Mouse (Mus musculus): ENCODE measurements around the gene Capn15. TPM values are rescaled to one million over a fixed set of nuclear protein-coding genes. Genes with fewer than 3 reads are reported as not detected.

The Capn15 gene
- polyA plus RNA-seq (2015; fragmentation: Nextera tagmentation; extraction: Ambion mirVana) = 24.5 and 29.0 TPM in 2 replicates

GRCm38 (mm10) chr17:25985306-25986294 is at the start of gene Capn15:
Capn15 (minus strand) TSS chr17:25985796.
- no peaks in the 10 kb centered on the region for H3K9me3 ChIP-seq
- peak; percentile 99 for ATAC-seq (ENCODE audit: insufficient number of reproducible peaks, low FRiP score, low TSS enrichment, low read depth)
- H3K4me1 ChIP-seq = peaks cover 33% of the 10 kb centered on the region
- H3K27me3 ChIP-seq = no peaks in the 10 kb centered on the region
- peak within 1 kb of the TSS; percentile 89 for H3K4me3 ChIP-seq
- H3K36me3 ChIP-seq = peaks cover 20% of the 10 kb centered on the region
- under 1% methylated on average over 91 of the region's 91 CpGs for WGBS
- peak within 1 kb of the TSS; percentile 83 for H3K9ac ChIP-seq
- peak within 1 kb of the TSS; percentile 89 for H3K27ac ChIP-seq
- peak within 1 kb of the TSS; percentile 60 for H3K4me2 ChIP-seq

- ATAC-seq (ENCODE audit: insufficient number of reproducible peaks, low FRiP score, low TSS enrichment, low read depth) = no peak
- Histone ChIP-seq H3K9me3 (no peaks in the 10 kb centered on the region), H3K27me3 (no peaks in the 10 kb centered on the region), H3K4me3 (no peak overlapping the region), H3K36me3 (peaks cover 41% of the 10 kb centered on the region), H3K4me2 (no peak overlapping the region), H3K4me1 (no peaks in the 10 kb centered on the region), H3K9ac (no peak overlapping the region), H3K27ac (no peak overlapping the region)
- 77% methylated on average over 6 of the region's 6 CpGs for WGBS
Observed at GRCm38 (mm10) chr17:26032037-26032436, 46.4 kb upstream of the Capn15 start.

GRCm38 (mm10) chr17:26031583-26031982 is 46.0 kb upstream of the Capn15 start:
- ATAC-seq (ENCODE audit: insufficient number of reproducible peaks, low FRiP score, low TSS enrichment, low read depth) = no peak
- no peak overlapping the region for H3K4me3 ChIP-seq
- 91% methylated on average over 5 of the region's 5 CpGs for WGBS
- peaks cover 41% of the 10 kb centered on the region for H3K36me3 ChIP-seq
- H3K9me3 ChIP-seq = no peaks in the 10 kb centered on the region
- H3K27ac ChIP-seq = no peak overlapping the region
- H3K4me1 ChIP-seq = no peaks in the 10 kb centered on the region
- no peak overlapping the region for H3K4me2 ChIP-seq
- no peaks in the 10 kb centered on the region for H3K27me3 ChIP-seq
- no peak overlapping the region for H3K9ac ChIP-seq

GRCm38 (mm10) chr17:26028261-26028660 is 42.7 kb upstream of the Capn15 start:
- no peaks in the 10 kb centered on the region for H3K9me3 ChIP-seq
- no peak overlapping the region for H3K4me3 ChIP-seq
- no peak overlapping the region for H3K4me2 ChIP-seq
- peaks cover 19% of the 10 kb centered on the region for H3K36me3 ChIP-seq
- 60% methylated on average over 4 of the region's 4 CpGs for WGBS
- no peaks in the 10 kb centered on the region for H3K4me1 ChIP-seq
- ATAC-seq (ENCODE audit: insufficient number of reproducible peaks, low FRiP score, low TSS enrichment, low read depth) = no peak
- H3K9ac ChIP-seq = no peak overlapping the region
- no peaks in the 10 kb centered on the region for H3K27me3 ChIP-seq
- no peak overlapping the region for H3K27ac ChIP-seq

GRCm38 (mm10) chr17:26024674-26025073 is 39.1 kb upstream of the Capn15 start:
- H3K4me3 ChIP-seq = no peak overlapping the region
- no peaks in the 10 kb centered on the region for H3K27me3 ChIP-seq
- WGBS = 92% methylated on average over 9 of the region's 9 CpGs
- H3K4me1 ChIP-seq = no peaks in the 10 kb centered on the region
- peaks cover 14% of the 10 kb centered on the region for H3K36me3 ChIP-seq
- no peak overlapping the region for H3K27ac ChIP-seq
- no peak overlapping the region for H3K4me2 ChIP-seq
- ATAC-seq (ENCODE audit: insufficient number of reproducible peaks, low FRiP score, low TSS enrichment, low read depth) = no peak
- H3K9me3 ChIP-seq = no peaks in the 10 kb centered on the region
- H3K9ac ChIP-seq = no peak overlapping the region

GRCm38 (mm10) chr17:26023966-26024365 is 38.4 kb upstream of the Capn15 start:
- ATAC-seq (ENCODE audit: insufficient number of reproducible peaks, low FRiP score, low TSS enrichment, low read depth) = no peak
- WGBS = 93% methylated on average over 8 of the region's 8 CpGs
- Histone ChIP-seq H3K9ac (no peak overlapping the region), H3K4me2 (no peak overlapping the region), H3K9me3 (no peaks in the 10 kb centered on the region), H3K4me3 (no peak overlapping the region), H3K4me1 (no peaks in the 10 kb centered on the region), H3K27ac (no peak overlapping the region), H3K36me3 (peaks cover 14% of the 10 kb centered on the region), H3K27me3 (no peaks in the 10 kb centered on the region)

- Histone ChIP-seq H3K27ac (peak overlapping the region; percentile 14; the same call in 1 of the 2 replicates), H3K4me1 (no peaks in the 10 kb centered on the region), H3K27me3 (no peaks in the 10 kb centered on the region), H3K4me2 (no peak overlapping the region), H3K36me3 (peaks cover 14% of the 10 kb centered on the region), H3K9me3 (no peaks in the 10 kb centered on the region), H3K4me3 (no peak overlapping the region), H3K9ac (no peak overlapping the region)
- ATAC-seq (ENCODE audit: insufficient number of reproducible peaks, low FRiP score, low TSS enrichment, low read depth) = no peak
- WGBS = 83% methylated on average over 5 of the region's 5 CpGs
Observed at GRCm38 (mm10) chr17:26023181-26023580, 37.6 kb upstream of the Capn15 start.

GRCm38 (mm10) chr17:26021728-26022341 is 36.2 kb upstream of the Capn15 start:
- Histone ChIP-seq H3K9ac (no peak overlapping the region), H3K27ac (peak overlapping the region; percentile 44; the same call in 1 of the 2 replicates), H3K4me3 (no peak overlapping the region), H3K9me3 (no peaks in the 10 kb centered on the region), H3K4me1 (no peaks in the 10 kb centered on the region), H3K36me3 (peaks cover 9% of the 10 kb centered on the region), H3K27me3 (no peaks in the 10 kb centered on the region), H3K4me2 (no peak overlapping the region)
- WGBS = 69% methylated on average over 9 of the region's 9 CpGs
- no peak for ATAC-seq (ENCODE audit: insufficient number of reproducible peaks, low FRiP score, low TSS enrichment, low read depth)

GRCm38 (mm10) chr17:26020848-26021347 is 35.3 kb upstream of the Capn15 start:
- no peaks in the 10 kb centered on the region for H3K9me3 ChIP-seq
- no peak overlapping the region for H3K4me3 ChIP-seq
- WGBS = 91% methylated on average over 7 of the region's 7 CpGs
- no peak overlapping the region for H3K4me2 ChIP-seq
- H3K27me3 ChIP-seq = no peaks in the 10 kb centered on the region
- no peak overlapping the region for H3K27ac ChIP-seq
- H3K4me1 ChIP-seq = no peaks in the 10 kb centered on the region
- peaks cover 8% of the 10 kb centered on the region for H3K36me3 ChIP-seq
- ATAC-seq (ENCODE audit: insufficient number of reproducible peaks, low FRiP score, low TSS enrichment, low read depth) = no peak
- no peak overlapping the region for H3K9ac ChIP-seq

GRCm38 (mm10) chr17:26018388-26018787 is 32.8 kb upstream of the Capn15 start:
- Histone ChIP-seq H3K4me1 (no peaks in the 10 kb centered on the region), H3K27ac (no peak overlapping the region), H3K4me3 (no peak overlapping the region), H3K36me3 (peaks cover 24% of the 10 kb centered on the region), H3K4me2 (no peak overlapping the region), H3K27me3 (no peaks in the 10 kb centered on the region), H3K9me3 (no peaks in the 10 kb centered on the region), H3K9ac (no peak overlapping the region)
- no peak for ATAC-seq (ENCODE audit: insufficient number of reproducible peaks, low FRiP score, low TSS enrichment, low read depth)
- 64% methylated on average over 3 of the region's 3 CpGs for WGBS

- no peak overlapping the region for H3K4me2 ChIP-seq
Observed at GRCm38 (mm10) chr17:26017949-26018348, 32.4 kb upstream of the Capn15 start.

GRCm38 (mm10) chr17:26017021-26017420 is 31.4 kb upstream of the Capn15 start:
- Histone ChIP-seq H3K4me3 (no peak overlapping the region), H3K27ac (no peak overlapping the region), H3K9me3 (no peaks in the 10 kb centered on the region), H3K4me2 (no peak overlapping the region), H3K36me3 (peaks cover 29% of the 10 kb centered on the region), H3K27me3 (no peaks in the 10 kb centered on the region), H3K4me1 (peaks cover 1% of the 10 kb centered on the region; the same call in 1 of the 2 replicates), H3K9ac (no peak overlapping the region)
- no peak for ATAC-seq (ENCODE audit: insufficient number of reproducible peaks, low FRiP score, low TSS enrichment, low read depth)
- WGBS = 76% methylated on average over 3 of the region's 3 CpGs

More at GRCm38 (mm10) chr17:26017949-26018348, 32.4 kb upstream of the Capn15 start:
- WGBS = 77% methylated on average over 5 of the region's 5 CpGs
- peaks cover 26% of the 10 kb centered on the region for H3K36me3 ChIP-seq
- H3K27me3 ChIP-seq = no peaks in the 10 kb centered on the region
- H3K9me3 ChIP-seq = no peaks in the 10 kb centered on the region
- no peak overlapping the region for H3K4me3 ChIP-seq
- no peaks in the 10 kb centered on the region for H3K4me1 ChIP-seq
- H3K9ac ChIP-seq = no peak overlapping the region
- no peak for ATAC-seq (ENCODE audit: insufficient number of reproducible peaks, low FRiP score, low TSS enrichment, low read depth)
- H3K27ac ChIP-seq = no peak overlapping the region

Measured in limb, embryonic 15.5 days (tissue).